Mouse (Mus musculus): ENCODE data around the gene Entpd6. TPM values are rescaled to one million over a fixed set of nuclear protein-coding genes. Genes with fewer than 3 reads are reported as not detected.
A peak's percentile ranks its signal among the peaks of the same experiment; 100 is the strongest.

Gene Entpd6
- polyA plus RNA-seq (2012; rRNA removed) = 55.0 and 56.2 TPM in 2 replicates

DNA sequence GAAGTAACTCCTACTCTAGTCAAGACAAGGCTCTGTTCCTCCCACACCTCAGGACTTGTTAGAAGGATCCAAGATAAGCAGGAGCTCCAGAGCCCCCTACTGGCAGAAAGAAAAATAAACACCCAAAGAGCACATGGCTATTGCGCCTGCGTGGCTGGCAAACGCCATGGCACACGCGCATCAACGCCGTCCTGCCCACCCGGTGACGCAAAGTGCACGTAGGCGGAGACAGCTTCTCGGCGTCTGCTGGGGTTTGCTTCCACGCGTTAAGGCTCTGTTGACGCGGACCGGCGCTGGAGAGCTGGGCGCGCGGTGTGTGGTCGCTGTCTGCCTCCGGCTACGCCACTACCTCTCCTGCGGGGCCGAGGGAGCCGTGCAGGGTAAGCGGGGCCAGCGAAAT is at the start of gene Entpd6:
Entpd6 (plus strand) TSS at position 189 of the 400 bp plus-strand sequence.
- peak; percentile 86 for DNase-seq (ENCODE audit: low read depth)

DNA sequence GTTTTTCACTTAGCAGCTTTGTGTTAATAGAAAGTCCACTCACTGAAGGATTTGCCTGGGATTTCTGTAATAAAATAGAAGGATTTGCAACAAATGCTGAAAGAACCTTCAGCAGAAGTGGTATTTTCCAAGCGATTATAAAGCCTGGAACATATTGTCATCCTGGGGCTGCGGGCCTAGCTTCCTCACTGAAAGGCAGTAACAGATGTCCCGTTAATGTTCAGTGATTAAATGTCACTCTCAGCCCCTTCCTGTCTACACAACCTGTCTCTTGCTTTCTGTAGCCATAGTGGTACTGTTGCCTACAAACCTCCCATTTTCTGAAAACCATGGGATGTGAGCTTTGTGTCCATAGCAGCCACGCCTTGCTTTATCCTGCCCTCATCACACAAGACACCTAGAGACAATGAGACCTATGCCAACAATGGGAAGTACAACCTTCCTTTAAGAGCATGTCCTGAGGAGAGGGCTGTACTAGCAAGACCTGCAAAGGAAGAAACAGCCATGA is 36.6 kb upstream of the Entpd6 start:
- no peak for DNase-seq (ENCODE audit: low read depth)

DNA sequence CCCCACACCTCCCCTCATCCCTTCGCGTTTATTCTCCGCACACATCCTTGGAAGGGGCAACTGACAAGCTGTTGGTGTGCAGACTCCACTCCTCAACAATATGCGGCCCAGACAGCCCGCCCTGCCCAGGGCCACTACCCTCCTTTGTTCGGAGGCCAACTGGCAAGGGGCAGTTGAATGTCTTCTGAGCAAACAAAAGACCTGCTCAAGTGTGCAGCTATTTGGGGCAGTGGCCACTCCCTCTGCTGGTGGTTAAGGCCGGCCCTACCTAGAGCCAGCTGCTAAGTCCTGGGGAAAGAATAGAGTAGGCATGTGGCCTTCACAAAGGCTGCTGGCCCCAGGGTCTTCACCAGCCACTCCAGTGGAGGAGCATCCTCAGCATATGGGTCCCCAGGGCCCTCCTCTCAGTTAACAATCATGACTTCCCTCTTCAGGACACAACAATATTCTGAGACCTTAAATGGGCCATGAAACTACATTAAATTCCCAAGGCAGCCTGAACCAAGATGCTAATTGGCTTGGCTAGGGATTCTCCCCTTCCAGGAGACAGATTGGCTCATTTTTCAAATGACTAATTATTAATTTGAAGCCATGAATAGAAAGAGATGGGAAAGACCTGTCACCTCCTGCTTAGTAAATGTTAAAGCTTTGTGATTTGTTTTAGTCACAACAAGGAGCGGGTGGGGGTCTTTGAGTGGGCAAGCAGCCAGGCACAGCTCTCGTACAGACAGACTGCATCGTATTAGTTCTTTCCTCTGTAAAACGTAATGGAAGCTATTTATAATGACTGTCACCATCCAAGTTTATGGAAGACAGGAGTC is 12.9 kb upstream of the Entpd6 start:
- DNase-seq (ENCODE audit: low read depth) = no peak

DNA sequence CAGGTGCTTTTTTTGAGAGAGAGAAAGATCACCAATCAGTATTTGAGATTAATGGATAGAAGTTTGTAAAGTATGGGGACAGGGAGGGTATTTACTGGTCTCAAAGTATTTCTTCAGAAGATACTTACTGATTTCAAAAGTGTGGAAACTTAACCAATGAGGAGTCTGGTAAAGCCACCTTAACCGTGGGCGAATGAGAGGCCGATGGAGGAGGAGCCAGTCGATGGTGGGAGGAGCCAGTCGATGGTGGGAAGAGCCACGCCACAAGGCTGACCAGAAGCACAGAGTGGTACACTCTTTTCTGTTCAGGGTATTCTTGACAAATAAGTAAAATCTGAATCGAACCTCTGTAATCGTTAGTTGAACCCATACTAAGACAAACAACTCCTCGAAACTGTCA is 11.0 kb upstream of the Entpd6 start:
- no peak for DNase-seq (ENCODE audit: low read depth)

DNA sequence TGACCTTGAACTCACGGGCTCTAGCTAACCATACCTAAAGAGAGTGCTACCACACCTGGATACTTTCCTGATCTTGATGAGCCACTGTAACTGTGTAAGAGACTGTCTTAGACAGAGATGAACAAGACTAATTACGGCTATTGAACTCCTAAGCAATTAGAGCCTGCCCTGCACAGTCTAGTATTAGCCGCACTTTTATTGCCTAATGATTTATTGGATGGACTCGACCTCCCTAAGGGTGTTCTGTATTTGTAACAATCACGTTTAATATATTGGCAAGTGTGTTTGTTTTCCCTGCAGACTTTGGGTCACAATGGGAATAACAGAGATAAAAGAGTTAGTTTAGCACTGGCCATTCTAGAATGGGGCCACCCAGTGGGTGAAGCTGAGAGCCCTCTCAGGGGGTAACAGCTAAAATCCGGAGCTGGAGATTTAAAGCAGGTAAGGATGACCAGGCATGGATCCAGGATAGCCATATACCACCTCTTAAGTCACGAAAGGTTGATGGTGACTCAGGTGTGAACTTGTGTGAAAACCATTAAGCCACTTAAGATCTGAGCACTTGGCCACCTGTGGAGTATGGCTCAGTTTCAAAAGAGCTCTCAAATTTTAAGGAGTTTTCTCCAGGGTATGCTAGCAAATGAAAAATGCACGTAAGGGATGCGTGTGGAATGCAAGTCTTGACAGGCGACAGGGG is 8.5 kb upstream of the Entpd6 start:
- DNase-seq (ENCODE audit: low read depth) = no peak

DNA sequence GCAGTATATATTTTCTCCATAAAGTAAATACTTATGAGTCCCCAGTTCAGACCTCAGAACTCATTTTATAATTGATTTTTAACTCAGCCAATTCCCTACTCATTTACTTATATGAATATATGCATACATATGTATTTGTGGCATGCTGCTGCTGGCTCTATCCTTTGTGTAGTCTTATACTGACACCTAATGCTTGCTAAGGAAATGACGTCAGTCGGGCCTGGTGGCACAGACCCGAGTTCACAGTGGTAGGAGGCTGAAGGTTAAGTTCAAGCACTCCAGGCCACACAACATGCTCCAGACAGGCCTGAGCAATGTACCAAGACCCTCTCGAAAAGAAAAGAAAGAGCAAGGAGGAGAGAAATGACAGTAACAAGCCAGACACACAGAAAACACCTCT is 7.4 kb upstream of the Entpd6 start:
- DNase-seq (ENCODE audit: low read depth) = no peak

DNA sequence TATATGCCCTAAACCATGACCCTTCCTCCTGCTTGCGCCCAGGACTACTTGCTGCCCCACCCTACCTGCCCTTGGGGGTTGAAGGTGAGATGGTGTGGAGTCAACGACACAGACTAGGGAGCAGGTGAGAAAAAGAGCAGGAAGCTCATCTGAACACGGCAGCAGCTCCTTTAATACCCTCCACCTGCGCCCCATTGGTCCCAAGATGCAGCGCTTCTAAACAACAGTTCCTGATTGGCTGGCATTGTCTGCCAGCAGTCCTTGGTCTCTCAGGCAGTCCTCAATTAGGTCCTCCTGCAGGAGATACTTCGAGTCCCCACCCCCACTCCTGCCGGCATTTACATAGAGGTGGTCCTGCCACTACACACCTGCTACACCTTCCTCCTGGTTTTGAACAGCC is 3.8 kb upstream of the Entpd6 start:
- no peak for DNase-seq (ENCODE audit: low read depth)

DNA sequence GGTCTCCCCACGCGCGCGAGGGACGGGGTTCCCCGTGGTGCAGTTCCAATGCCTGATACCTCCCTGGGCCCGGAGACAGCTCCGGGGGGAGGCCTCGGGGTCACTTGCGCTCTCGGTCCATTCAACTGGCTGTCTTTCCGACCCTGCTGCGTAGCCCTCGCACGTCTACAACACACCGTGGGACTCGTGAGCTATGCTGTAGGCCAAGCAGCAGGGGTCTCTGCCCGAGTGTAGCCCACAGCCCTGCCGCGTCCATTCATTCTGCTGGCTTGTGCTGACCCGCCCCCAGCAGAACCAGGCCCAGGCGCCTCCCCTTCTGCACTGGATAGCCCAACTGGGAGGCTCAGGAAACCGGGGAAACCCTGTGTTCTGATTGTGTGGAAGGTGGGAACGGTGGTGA is 441 bp downstream of the Entpd6 start:
- no peak for DNase-seq (ENCODE audit: low read depth)

DNA sequence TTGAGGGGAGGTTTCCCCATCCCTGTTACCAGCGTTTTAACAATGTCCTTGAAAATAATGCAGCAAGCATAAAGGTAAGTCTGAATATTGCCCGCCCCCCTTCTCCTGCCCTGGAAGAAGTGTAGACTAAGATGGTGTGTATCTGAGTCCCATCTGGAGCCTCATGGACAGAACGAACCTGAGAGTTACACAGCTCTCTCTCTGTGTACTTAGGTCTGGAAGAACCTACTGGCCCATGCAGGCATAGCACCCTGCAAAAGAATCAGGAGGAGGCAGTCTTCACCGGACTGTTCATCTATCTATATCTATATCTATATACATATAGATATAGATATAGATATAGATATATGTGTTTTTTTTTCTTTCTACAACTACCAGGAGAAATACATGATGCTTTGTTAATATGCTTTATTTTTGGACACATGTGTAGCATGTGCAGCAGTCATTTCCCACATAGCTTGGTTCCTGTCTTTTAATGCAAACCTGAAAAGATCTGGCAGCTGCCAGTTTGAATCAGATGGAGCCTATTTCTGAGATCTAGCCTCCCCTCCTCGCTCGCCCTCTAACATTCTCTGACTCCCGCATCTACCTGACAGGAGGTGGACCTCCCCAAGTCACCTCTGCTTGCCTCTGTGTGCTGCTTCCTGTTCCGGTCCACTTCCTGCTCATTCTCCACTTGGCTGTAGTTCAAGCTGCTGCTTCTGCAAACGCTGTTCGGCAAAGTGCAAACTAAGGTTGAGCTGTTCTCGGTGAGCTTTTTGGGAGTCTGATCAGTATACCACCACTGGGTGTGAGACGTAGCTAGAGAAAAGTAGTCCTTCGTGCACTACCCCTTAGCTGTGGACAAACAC is 1.5 kb downstream of the Entpd6 start:
- DNase-seq (ENCODE audit: low read depth) = no peak

DNA sequence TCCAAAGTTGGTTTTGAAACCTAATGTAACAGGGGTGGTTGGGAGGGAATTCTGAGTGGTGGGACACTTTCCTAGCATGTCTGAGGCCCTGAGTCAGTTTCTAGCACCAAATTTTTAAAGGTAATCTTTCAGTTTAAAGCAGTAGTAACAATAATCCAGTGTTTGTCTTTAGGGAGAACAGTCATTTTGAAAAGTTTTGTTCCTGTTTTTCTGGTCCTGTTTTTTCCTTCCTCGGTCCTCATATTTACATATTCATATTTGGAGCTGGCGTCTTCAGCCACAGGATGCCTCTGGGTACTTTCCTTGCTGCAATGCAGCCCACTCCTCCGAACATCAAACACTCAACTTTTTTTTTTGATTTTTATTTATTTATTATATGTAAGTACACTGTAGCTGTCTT is 6.2 kb downstream of the Entpd6 start:
- no peak for DNase-seq (ENCODE audit: low read depth)

DNA sequence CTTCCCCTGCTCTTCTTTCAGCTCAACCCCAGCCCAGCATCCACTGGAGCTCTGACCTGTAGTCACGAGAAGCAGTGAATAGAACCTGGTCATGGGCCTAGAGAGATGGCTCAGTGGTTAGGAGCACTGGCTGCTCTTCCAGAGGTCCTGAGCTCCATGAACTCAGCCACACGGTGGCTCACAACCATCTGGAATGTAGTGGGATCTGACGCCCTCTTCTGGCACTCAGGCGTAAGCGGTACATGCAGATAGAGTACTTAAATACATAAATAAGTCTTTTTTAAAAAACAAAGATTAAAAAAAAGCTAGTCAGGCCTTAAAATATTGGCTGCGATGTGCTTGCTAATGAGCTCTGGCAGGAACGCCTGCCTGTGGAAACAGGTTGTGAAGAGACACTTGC is 12.6 kb downstream of the Entpd6 start:
- DNase-seq (ENCODE audit: low read depth) = no peak

DNA sequence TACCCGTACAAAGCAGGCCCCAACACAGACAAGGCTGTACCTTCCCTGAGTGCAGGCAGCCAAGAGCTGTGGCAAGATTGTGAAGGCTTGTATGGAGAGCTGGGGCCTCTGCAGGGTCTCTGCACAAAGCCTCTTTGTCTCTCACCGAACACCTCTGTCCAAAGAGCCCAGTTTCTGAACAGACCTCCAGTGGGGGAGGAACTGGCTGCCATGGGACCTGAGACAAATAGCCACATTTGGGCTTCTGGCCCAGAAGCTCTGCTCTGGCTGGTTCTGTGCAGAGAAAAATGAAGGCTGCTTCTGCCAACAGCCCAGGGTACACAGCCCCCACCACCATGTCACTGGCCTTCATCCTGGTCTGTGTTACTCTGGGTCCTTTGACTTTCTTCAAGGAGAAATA is 16.8 kb downstream of the Entpd6 start:
- DNase-seq (ENCODE audit: low read depth) = no peak

DNA sequence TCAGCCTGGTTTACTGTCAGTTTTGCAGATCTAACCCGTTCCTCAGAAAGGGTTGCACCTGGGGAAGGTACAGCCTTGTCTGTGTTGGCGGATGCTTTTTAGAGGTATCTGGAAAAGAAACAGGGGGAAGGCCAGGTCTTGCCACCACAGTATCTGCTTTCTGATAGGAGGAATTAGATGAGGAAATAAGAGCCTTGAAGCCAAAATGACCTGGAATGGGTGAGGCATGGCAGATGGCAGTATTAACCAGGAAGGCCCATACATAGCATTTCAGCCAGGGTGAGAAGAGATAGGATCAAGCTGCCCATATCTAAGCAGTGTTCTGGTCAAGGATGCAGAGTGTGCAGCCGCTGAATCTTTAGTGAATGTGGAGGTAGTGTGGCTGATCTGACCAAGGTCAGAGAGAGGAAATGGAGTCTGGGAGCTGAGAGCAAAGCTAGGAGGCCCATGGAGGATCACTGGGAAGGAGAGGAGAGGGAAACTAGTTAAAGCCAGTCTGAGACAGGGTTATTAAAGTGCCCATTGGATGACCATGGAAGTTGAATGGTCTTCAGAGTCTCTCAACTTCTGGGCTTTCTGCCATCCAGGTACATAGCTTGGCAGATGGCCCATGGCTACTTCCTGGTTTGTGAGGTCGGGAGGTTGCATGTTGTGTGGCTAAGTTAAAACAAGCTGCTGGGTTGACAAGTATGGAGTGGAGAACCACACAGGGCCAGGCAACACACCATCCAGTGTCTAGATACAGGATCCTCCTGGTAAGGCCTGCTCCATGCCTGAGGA is 17.4 kb downstream of the Entpd6 start:
- DNase-seq (ENCODE audit: low read depth) = no peak

DNA sequence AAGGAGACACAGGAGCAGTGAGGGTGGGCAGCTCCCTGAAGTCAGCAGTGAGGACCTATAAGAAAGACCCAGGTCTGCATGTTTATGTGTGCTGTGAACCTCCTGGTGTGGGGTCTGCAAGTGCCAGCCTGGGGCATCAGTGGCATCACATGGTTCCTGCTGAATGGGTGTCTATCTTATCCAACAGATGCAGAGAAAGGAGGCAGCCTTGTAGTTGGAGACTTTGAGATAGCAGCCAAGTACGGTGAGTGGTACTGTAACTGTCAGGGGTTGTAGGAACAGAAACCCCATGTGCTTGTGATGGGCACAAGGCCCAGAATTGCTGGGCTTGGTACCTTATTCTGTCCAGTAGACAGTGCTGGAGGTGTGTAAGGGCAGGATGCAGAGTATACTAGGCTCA is 19.8 kb downstream of the Entpd6 start:
- DNase-seq (ENCODE audit: low read depth) = no peak

DNA sequence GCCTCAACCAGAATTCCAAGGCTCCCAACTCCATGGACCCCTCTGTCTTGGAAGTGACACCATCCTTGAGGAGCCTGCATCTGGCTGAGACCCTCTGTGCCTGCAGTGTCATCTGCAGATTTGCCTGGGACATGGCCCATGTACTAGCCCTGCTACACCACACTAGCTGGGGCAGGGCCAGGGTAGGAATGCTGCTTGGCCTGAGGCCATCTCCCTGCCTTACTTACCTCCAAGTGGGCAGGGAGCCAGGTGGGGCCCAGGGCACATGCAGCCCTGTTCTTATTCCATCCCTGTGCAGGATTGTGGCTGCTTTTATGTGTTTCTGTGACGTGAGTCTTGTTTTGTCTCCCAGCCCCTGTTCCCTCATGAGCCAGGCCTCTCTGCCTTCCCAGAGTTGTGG is 21.9 kb downstream of the Entpd6 start:
- no peak for DNase-seq (ENCODE audit: low read depth)

DNA sequence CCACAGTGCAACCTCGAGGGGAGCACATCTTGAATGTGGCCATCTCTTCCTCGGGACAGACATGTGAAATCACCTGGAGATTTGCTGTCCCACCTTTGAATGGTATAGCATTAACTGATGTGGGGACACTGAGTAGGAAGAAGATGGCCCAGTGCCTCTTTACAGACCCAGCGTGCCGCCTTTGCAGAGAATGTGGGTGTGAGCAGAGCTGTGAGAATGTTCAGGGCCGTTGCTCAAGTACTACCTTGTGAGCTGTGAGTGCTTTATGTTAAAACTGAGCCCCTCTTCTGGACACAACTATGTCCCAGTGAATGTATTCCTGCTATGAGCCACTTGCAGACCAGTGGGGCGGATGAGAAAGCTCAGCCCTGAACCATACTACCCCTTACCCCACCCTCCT is 22.3 kb downstream of the Entpd6 start:
- DNase-seq (ENCODE audit: low read depth) = no peak

DNA sequence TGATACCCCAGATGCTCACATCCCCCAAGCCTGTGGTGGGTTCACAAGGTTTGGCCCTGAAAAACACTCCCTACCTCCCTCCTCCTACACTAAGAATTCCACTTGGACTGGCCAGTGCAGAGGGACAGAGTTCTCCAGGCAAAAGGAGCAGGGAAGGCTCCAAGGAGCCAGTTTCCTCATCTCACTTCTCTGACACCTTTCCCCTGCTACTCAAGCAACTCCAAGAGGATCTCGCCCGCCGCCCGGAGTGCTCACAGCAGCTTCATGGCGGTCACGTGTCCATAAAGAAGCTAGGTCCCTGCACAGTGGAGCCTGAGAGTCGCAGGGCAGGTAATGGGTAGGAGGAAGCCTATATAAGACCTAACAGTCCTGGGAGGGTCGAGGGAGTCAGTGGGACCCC is 23.2 kb downstream of the Entpd6 start:
- no peak for DNase-seq (ENCODE audit: low read depth)

DNA sequence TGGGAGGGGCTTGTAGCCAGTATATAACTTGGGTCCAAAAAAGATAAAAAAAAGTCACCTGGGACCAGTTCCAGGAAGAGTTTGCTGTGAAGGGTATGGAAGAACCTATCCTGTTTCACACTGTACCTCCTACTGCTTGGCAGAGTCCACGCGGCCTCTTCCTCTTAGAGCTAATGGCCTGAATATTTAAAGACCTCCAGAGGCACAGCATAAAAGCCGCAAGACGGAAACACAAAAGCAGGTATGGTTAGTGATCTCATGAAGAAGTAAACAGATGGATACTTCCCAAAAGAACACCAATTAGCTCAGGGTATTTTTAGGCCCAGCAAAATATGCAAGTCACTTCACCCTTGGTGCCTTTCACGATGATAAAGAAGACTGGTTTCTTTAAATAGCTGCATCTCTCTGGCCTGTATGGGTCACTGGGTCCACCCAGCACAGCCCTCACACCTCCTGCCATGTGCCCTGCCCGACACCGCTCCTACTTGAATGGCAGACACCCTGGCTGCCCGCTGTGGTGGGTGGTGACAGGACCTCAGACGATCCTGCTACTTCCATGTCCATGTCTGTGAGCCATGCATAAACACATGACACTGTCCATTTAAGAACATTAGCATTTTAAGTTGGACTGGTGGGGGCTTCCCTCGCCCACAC is 23.8 kb downstream of the Entpd6 start:
- DNase-seq (ENCODE audit: low read depth) = no peak

DNA sequence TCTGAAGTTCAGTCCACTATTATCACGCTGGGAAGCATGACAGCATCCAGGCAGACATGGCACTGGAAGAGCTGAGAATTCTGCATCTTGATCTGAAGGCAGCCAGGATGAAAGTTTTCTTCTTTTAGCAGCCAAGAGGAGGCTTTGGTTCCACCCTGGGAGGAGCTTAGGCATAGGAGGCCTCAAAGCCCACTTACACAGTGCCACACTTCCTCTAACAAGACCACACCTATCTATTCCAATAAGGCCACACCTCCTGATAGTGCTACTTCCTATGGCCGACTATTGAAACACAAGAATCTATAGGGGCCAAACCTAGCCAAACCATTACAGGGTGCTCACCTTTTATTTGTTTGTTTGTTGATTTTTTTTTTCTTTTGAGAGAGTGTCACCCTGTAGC is 34.0 kb downstream of the Entpd6 start:
- no peak for DNase-seq (ENCODE audit: low read depth)

DNA sequence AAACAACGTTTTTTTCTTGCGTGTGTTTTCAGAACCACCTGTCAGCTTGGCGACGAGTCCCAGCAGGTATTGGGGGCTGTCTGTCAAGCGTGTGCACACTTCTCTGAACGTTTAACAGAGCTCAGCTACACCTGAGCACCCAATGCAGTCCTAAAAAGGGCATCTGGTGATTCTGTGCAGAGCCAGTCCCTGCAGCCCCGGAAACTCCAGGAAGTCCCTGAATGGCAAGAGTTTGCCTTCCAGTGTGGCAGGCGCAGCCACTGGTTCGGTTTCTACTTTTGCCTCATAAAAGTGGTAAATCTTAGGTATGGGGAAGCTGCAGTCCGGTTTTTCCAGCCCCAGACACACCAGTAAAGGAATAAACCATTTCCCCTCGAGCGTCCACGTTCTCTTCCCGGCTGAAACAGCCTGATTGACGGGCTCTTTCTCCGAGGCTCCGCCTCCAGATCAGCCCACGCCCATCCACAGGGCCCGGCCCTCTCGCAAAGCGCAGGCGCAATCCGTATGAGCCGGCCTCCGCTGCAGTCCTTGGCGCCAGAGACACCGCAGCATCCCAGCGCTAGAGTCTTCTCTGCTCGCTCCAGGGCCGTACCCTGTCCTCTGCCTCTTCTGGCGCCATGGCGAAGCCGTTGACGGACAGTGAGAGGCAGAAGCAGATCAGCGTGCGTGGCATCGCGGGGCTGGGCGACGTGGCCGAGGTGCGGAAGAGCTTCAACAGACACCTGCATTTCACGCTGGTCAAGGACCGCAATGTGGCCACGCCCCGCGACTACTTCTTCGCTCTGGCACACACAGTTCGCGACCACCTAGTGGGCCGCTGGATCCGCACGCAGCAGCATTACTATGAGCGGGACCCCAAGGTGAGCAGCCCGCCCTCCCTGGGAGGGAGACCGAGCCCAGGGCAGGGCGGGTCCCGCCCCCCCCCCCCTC is 37.7 kb downstream of the Entpd6 start, which contains the start of gene Pygb:
Pygb (plus strand) TSS at position 485 of the 930 bp plus-strand sequence.
- no peak for DNase-seq (ENCODE audit: low read depth)
